Mouse (Mus musculus): Measurements from ENCODE around the gene Elmo3.

DNA sequence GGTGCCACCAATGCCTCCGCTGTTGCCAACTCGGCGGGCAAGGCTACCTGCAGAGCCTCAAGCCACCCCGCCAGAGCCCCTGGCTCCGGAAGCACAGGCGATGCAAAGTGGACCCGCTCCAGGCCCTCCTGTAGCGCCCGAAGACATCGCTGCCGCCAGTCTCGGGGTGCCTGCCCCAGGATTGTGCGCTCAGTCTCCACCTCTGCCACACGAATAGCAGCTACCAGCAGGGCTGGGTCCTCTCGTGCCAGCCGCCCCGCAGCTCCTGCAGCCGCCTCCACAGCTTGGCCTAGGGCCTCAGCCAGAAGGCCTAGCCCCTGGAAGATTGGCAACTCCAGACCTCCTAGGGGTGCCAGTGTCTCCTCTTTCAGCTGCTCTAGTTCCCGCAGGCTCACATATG, 12.0 kb upstream of the Elmo3 start:
- no peak for TF ChIP-seq CTCF (IDR thresholded peaks at IDR 0.05; ENCODE audit: low read depth)
- TF ChIP-seq EP300 (IDR thresholded peaks at IDR 0.05; ENCODE audit: low read depth), result no peak
